Mouse (Mus musculus) heart, postnatal 0 days (tissue): Measurements from ENCODE around the gene Ptprf.

ENCODE experiments used
- CTCF ChIP-seq: IDR thresholded peaks from 2 replicates; pipeline ENCODE4 v1.5.1; 2016; ENCODE audit warnings: antibody characterized with exemption, control low read depth, low read depth
- EP300 ChIP-seq: IDR thresholded peaks from 2 replicates; pipeline ENCODE4 v1.6.1; 2016; ENCODE audit warnings: antibody characterized with exemption, low read depth

DNA sequence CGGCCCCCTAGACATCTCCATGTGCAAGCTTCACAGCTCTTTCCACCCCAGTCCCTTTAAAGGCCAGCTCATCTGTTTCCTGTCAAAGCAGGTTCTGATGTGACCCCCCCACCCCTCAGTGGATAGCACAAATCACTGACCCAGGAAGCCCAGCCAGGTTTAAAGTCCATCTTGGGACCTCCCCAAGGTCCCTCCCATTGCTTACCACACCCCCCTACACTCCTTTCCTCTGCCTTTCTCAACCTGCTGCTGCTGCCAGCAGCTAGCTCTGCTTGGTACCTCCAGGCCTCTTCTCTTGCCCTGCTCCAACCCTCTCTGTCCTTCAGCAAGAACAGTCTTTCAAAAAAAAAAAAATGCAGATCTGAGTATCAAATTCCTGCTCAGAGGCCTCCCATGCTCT, 76.3 kb downstream of the Ptprf start:
- TF ChIP-seq EP300 (no peak), CTCF (no peak)
